Mouse (Mus musculus) common myeloid progenitor, adult 5-6 weeks (primary cell): ENCODE measurements around the gene Preb. TPM values are rescaled to one million over a fixed set of nuclear protein-coding genes. Genes with fewer than 3 reads are reported as not detected.

Experiments
- ATAC-seq: replicated peaks from 2 replicates; pipeline ENCODE4 v1.8.0; 2016; ENCODE audit warnings: low read depth, mild to moderate bottlenecking, moderate TSS enrichment, inconsistent platforms; ENCODE audit not compliant: poor library complexity, severe bottlenecking
- total RNA-seq: library from RNA; stranded (forward); fragments of 200-1000, 187-1606 nt; gene quantifications from 2 replicates; pipeline ENCODE4 v1.2.3, GENCODE M21; 2017

Gene Preb
- total RNA-seq, 1 experiment from 2014 or later, result 48.0 TPM

- ATAC-seq, result no peak
Measured at GRCm38 (mm10) chr5:30924614-30925013, 35.5 kb downstream of the Preb start.

- no peak for ATAC-seq
Measured at GRCm38 (mm10) chr5:30923119-30923518, 37.0 kb downstream of the Preb start.

- no peak for ATAC-seq
Measured at GRCm38 (mm10) chr5:30922581-30923041, 37.5 kb downstream of the Preb start.

GRCm38 (mm10) chr5:30921256-30922033, 38.7 kb downstream of the Preb start, which contains the start of gene Khk:
Gene Khk, plus strand, starts transcription at chr5:30921431.
- peak; percentile 89 for ATAC-seq

- ATAC-seq, result no peak
Measured at GRCm38 (mm10) chr5:30920621-30921020, 39.5 kb downstream of the Preb start.

- ATAC-seq, result no peak
Measured at GRCm38 (mm10) chr5:30919831-30920614, 40.1 kb downstream of the Preb start.

- no peak for ATAC-seq
Measured at GRCm38 (mm10) chr5:30918691-30919090, 41.5 kb downstream of the Preb start.

- ATAC-seq, result no peak
Measured at GRCm38 (mm10) chr5:30917891-30918670, 42.1 kb downstream of the Preb start.

GRCm38 (mm10) chr5:30917348-30917747, 42.8 kb downstream of the Preb start:
- ATAC-seq, result no peak

- ATAC-seq, result no peak
Measured at GRCm38 (mm10) chr5:30916841-30917240, 43.3 kb downstream of the Preb start.

GRCm38 (mm10) chr5:30915974-30916433, 44.2 kb downstream of the Preb start:
- ATAC-seq, result peak; percentile 80

- no peak for ATAC-seq
Measured at GRCm38 (mm10) chr5:30915456-30915855, 44.7 kb downstream of the Preb start.

- ATAC-seq, result no peak
Measured at GRCm38 (mm10) chr5:30914849-30915248, 45.3 kb downstream of the Preb start.

- no peak for ATAC-seq
Measured at GRCm38 (mm10) chr5:30914101-30914635, 46.0 kb downstream of the Preb start.

- ATAC-seq, result peak; percentile 37
Measured at GRCm38 (mm10) chr5:30913060-30913841, 46.9 kb downstream of the Preb start, which contains the start of gene Emilin1. Gene Emilin1, plus strand, starts transcription at chr5:30913402.

- no peak for ATAC-seq
Measured at GRCm38 (mm10) chr5:30912156-30912555, 48.0 kb downstream of the Preb start.

GRCm38 (mm10) chr5:30910481-30910880, 49.7 kb downstream of the Preb start:
- no peak for ATAC-seq

- ATAC-seq, result no peak
Measured at GRCm38 (mm10) chr5:30909863-30910262, 50.3 kb downstream of the Preb start.

GRCm38 (mm10) chr5:30909300-30909659, 50.9 kb downstream of the Preb start:
- no peak for ATAC-seq
